Mouse (Mus musculus): ENCODE data around the gene Rhox11. TPM values are rescaled to one million over a fixed set of nuclear protein-coding genes. Genes with fewer than 3 reads are reported as not detected.

Rhox11 gene
- polyA plus RNA-seq, 1 experiment from 2014 or later, result not detected

DNA sequence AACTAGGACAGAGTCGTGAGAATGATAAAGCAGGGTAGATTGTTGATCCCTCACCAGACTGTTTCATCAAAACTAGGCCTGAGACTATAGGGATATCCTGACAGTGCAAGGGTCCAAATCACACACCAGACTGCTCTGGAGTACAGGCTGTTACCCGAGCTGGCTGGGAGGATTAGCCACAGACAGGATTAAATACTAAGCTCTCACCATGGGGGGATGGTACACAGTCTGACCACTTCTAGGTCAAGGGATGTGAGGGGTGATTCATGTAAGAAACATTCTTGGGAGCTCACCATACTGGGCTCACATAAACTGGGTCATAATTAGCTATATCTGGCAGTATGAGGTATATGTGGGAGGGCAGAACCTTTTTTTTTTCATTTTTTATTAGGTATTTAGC, 51.1 kb downstream of the Rhox11 start:
- no peaks in the 10 kb centered on the region for H3K36me3 ChIP-seq (ENCODE audit: control insufficient read depth, insufficient read depth, low read length)
- ATAC-seq (ENCODE audit: insufficient number of reproducible peaks, low FRiP score, low TSS enrichment, low read depth) (no peak), DNase-seq (ENCODE audit: low spot score) (no peak)
- H3K9ac ChIP-seq (ENCODE audit: low read length), result no peak overlapping the region
- 68% methylated on average over 2 of the region's 2 CpGs for WGBS
- no peak overlapping the region for H3K4me2 ChIP-seq (ENCODE audit: low read depth, severe bottlenecking)
- H3K9me3 ChIP-seq (ENCODE audit: control insufficient read depth, low read length), result no peaks in the 10 kb centered on the region
- H3K27me3 ChIP-seq (ENCODE audit: control insufficient read depth, insufficient read depth, low read length), result no peaks in the 10 kb centered on the region
- H3K27ac ChIP-seq (replicated peaks; ENCODE audit: low read depth, low read length), result no peak overlapping the region
- no peak overlapping the region for H3K4me3 ChIP-seq (ENCODE audit: low read depth, low read length)
- no peaks in the 10 kb centered on the region for H3K4me1 ChIP-seq (ENCODE audit: control insufficient read depth, insufficient read depth, low read length)

Other genes with a start within 250 kb of the Rhox11 start
- gene Rhox8, start 206.2 kb downstream of the Rhox11 start, polyA plus RNA-seq (2014; fragmentation: Nextera tagmentation; extraction: Ambion mirVana), result not detected in 2 replicates
- gene Rhox7b, start 187.9 kb downstream of the Rhox11 start, polyA plus RNA-seq (2014; fragmentation: Nextera tagmentation; extraction: Ambion mirVana), result not detected in 2 replicates
- gene Rhox9, start 183.4 kb downstream of the Rhox11 start, polyA plus RNA-seq (2014; fragmentation: Nextera tagmentation; extraction: Ambion mirVana), result not detected in 2 replicates
- not detected in 2 replicates for gene Btg1-ps1, start 66.3 kb downstream of the Rhox11 start, polyA plus RNA-seq (2014; fragmentation: Nextera tagmentation; extraction: Ambion mirVana)
- gene Btg1-ps2, start 42.0 kb downstream of the Rhox11 start, polyA plus RNA-seq (2014; fragmentation: Nextera tagmentation; extraction: Ambion mirVana), result not detected in 2 replicates
- gene Rhox10, start 18.7 kb downstream of the Rhox11 start, polyA plus RNA-seq (2014; fragmentation: Nextera tagmentation; extraction: Ambion mirVana), result not detected in 2 replicates
- gene Rhox12, start 25.8 kb upstream of the Rhox11 start, polyA plus RNA-seq (2014; fragmentation: Nextera tagmentation; extraction: Ambion mirVana), result not detected in 2 replicates
- gene Rhox13, start 36.1 kb upstream of the Rhox11 start, polyA plus RNA-seq (2014; fragmentation: Nextera tagmentation; extraction: Ambion mirVana), result not detected in 2 replicates
- 6.2 and 7.3 TPM in 2 replicates for gene Zbtb33, start 104.7 kb upstream of the Rhox11 start, polyA plus RNA-seq (2014; fragmentation: Nextera tagmentation; extraction: Ambion mirVana)
- gene Tmem255a, start 167.3 kb upstream of the Rhox11 start, polyA plus RNA-seq (2014; fragmentation: Nextera tagmentation; extraction: Ambion mirVana), result 30.4 and 31.0 TPM in 2 replicates
- gene Atp1b4, start 231.0 kb upstream of the Rhox11 start, polyA plus RNA-seq (2014; fragmentation: Nextera tagmentation; extraction: Ambion mirVana), result not detected in 2 replicates

All from limb, embryonic 11.5 days (tissue).